Mouse (Mus musculus) bone marrow, adult 2 months (tissue): ENCODE measurements around the gene Atxn1. TPM values are rescaled to one million over a fixed set of nuclear protein-coding genes. Genes with fewer than 3 reads are reported as not detected.

Experiments used
- H3K27ac ChIP-seq: fragments of 200-500 bp; 2 replicates; pipeline ENCODE4 v1.5.1; 2012; ENCODE audit warnings: low read depth, mild to moderate bottlenecking, control low read depth, inconsistent platforms, low read length; ENCODE audit not compliant: control insufficient read depth, poor library complexity, insufficient read depth
- H3K4me1 ChIP-seq: fragments of 200-500 bp; 2 replicates; pipeline ENCODE4 v1.6.1; 2011; ENCODE audit warnings: low read length; ENCODE audit not compliant: control insufficient read depth, insufficient read depth
- H3K4me3 ChIP-seq: fragments of 200-500 bp; replicated peaks from 2 replicates; pipeline ENCODE3; 2011; ENCODE audit warnings: mild to moderate bottlenecking, low read depth, low read length, control low read depth; ENCODE audit not compliant: control insufficient read depth
- CTCF ChIP-seq: fragments of 200-500 bp; IDR thresholded peaks from 2 replicates; pipeline ENCODE4 v1.5.1; 2011; ENCODE audit warnings: low read length, control low read depth; ENCODE audit not compliant: control insufficient read depth, insufficient read depth
- POLR2A ChIP-seq: fragments of 200-500 bp; IDR thresholded peaks from 2 replicates; pipeline ENCODE4 v1.6.1; 2011; ENCODE audit warnings: low read depth, mild to moderate bottlenecking, control low read depth, low read length, borderline replicate concordance; ENCODE audit not compliant: control insufficient read depth
- WGBS: fragments of 180-500 bp; shearing (Covaris S2); methylation state at CpG from one replicate; pipeline ENCODE4 v1.1.7; 2018; 5-methylcytosine and 5-hydroxymethylcytosine counted together
- polyA plus RNA-seq: library from polyadenylated mRNA; stranded (reverse); fragments of >200 nt; gene quantifications from 2 replicates; pipeline ENCODE4 v1.2.4, GENCODE M21; 2011; ENCODE audit warnings: low replicate concordance; ENCODE audit not compliant: missing spikeins, insufficient read depth, insufficient read length

The Atxn1 gene
- polyA plus RNA-seq, 1 experiment = 5.8 TPM

DNA sequence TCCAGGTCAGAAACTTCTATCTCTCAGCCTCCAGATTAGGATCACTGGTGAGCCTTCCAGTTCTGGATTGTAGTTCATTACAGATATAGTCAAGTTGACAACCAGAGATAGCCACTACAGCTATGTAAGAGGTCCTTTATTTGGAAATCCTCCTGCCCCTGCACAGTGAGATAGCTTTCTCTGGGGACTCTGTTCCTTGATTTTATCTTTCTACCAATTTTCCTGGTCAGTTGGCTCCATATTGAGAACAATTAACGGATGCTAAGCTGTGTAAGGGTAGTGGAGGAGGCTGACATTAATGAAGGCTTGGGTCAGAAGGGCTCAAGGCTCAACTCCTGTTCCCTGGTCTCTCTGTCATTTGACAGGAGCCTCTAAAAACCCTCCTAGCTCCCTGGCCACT lies 335.1 kb downstream of the Atxn1 start:
- Histone ChIP-seq H3K27ac (no peak overlapping the region), H3K4me1 (no peaks in the 10 kb centered on the region), H3K4me3 (no peak overlapping the region)
- 84% methylated on average over 1 of the region's 1 CpGs for WGBS
- no peak for TF ChIP-seq POLR2A
- no peak for TF ChIP-seq CTCF

DNA sequence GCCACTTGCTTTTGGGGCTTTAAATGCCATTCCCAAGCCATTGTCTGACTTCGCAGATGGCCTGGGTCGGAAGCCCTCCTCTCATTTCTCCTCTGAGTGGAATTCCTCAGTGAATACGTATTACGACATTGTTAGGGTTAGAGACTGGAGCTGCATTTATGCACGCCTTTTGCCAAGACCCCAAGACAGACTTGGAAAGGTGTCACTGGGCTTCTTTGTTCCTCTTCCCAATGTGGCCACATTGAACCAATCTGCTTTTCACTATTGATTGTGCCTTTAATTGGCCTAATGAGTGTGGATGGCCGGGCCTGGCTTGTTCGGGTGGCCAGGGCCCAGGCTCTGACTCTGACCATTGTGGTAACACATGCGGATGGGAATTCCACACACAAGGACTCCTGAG lies 336.5 kb downstream of the Atxn1 start:
- WGBS = 91% methylated on average over 8 of the region's 8 CpGs
- H3K27ac ChIP-seq = no peak overlapping the region
- H3K4me3 ChIP-seq = no peak overlapping the region
- no peaks in the 10 kb centered on the region for H3K4me1 ChIP-seq
- no peak for TF ChIP-seq POLR2A
- TF ChIP-seq CTCF = no peak

DNA sequence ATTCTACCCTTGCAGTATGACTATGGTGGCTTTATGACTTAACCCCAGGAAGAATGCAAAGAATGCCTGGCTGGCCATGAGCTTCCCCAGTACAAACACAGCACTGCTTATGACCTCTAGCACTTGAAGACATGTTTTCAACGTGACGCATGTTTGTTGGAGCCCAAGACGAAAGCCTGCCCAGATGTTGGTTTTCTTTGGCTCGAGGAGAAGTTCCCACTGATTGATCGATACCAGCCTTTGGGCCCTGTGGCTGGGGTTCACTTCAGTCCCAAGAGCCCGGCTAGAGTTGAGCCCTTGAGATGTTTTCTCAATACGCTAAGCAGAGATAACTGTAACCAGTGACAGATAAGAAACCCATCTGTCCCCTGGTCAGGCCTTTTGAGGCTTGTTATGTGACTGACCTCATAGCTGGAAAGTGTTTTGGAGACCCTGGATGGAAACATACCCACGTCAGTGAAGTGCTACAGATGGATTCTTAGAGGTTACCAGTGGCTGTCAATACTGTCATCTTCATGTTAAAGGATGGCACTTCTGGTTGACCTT lies 337.5 kb downstream of the Atxn1 start:
- WGBS = 80% methylated on average over 8 of the region's 8 CpGs
- no peak overlapping the region for H3K27ac ChIP-seq
- TF ChIP-seq CTCF (no peak), POLR2A (no peak)
- no peaks in the 10 kb centered on the region for H3K4me1 ChIP-seq
- no peak overlapping the region for H3K4me3 ChIP-seq

DNA sequence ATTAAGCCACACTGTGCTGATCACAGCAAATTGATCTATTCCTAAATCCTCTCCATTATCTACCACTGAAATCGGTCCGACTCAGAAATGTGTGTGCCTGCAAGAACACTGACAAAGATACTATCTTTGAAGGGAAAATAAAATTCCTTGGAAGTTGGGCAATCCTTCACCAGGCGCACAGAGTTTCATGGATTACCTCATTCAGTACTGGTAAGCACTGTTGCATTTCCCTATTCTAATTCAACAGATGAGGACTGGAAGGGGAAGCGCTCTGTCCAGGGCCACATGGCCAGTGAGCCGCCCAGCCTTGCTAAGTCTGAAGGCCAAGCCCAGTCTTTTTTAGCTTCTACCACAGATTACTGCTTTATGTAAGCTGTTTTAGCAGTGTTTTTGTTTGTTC lies 339.1 kb downstream of the Atxn1 start:
- Histone ChIP-seq H3K4me1 (no peaks in the 10 kb centered on the region), H3K4me3 (no peak overlapping the region), H3K27ac (no peak overlapping the region)
- WGBS = 75% methylated on average over 5 of the region's 5 CpGs
- TF ChIP-seq POLR2A (no peak), CTCF (no peak)

DNA sequence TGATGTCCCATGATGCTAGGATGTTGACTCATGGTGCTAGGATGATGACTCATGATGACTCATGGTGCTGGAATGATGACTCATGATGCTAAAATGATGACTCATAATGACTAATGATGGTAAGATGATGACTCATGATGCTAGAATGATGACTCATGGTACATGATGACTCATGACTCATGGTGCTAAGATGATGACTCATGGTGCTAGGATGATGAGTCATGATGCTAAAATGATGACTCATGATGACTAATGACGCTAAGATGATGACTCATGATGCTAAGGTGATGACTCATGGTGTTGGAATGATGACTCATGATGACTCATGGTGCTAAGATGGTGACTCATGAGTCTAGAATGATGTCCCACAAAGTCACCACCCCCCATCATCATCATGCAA lies 341.0 kb downstream of the Atxn1 start:
- 73% methylated on average over 1 of the region's 1 CpGs for WGBS
- Histone ChIP-seq H3K4me3 (no peak overlapping the region), H3K27ac (no peak overlapping the region), H3K4me1 (no peaks in the 10 kb centered on the region; the same call in 1 of the 2 replicates)
- TF ChIP-seq CTCF (no peak), POLR2A (no peak)

DNA sequence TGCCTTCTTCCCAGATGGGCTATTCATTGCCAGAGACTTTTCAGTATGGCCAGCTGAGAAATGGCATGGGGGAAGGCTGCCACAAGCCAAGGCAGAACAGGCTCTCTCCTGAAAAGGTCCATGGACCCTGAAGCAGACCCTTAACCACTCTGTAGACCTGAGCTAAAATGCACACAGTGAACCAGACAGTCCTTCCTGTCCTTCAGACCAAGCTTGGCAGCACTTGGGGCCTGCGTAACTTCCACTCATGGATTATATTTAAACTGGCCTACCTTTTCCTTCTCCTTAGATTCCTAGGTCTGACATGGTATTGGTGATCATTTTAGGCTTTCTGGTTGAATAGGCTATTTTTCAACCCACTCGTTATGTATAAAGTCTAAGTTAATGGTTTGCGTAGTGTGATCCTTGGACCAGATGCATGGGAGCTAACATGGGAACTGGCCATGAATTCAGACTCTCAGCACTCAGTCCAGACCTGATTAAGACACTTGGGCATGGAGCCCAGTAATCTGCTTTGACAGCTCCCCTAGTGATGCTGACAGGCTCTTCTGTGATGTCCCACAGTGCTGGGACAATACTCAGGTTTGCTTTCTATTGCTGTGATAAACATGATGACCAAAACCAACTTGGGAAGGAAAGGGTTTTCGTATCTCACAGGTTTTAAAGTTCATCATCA lies 341.8 kb downstream of the Atxn1 start:
- WGBS = 88% methylated on average over 4 of the region's 4 CpGs
- H3K4me1 ChIP-seq = no peaks in the 10 kb centered on the region; the same call in 1 of the 2 replicates
- no peak overlapping the region for H3K27ac ChIP-seq
- no peak overlapping the region for H3K4me3 ChIP-seq
- TF ChIP-seq POLR2A (no peak), CTCF (no peak)

DNA sequence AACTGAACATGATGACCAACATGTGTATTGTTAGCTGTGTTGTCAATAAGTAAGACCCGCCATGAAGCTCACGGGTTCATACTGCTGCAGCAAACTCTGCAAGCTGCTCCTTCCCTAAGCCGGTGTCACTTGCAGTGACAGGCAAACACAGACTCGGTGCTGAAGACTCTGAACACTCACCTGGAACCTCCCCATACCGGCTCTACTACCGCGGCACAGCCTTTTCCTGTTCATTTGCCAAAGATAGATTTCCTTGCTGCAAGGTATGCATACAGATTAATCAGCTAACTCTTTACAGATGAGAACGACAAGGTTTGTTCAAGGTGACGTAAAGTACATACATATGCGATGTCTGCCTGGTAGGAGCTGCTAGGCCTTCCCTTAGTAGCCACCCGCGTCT lies 344.1 kb downstream of the Atxn1 start:
- Histone ChIP-seq H3K4me3 (no peak overlapping the region), H3K27ac (no peak overlapping the region), H3K4me1 (peaks cover 1% of the 10 kb centered on the region; the same call in 1 of the 2 replicates)
- TF ChIP-seq CTCF (no peak), POLR2A (no peak)
- 90% methylated on average over 12 of the region's 12 CpGs for WGBS

DNA sequence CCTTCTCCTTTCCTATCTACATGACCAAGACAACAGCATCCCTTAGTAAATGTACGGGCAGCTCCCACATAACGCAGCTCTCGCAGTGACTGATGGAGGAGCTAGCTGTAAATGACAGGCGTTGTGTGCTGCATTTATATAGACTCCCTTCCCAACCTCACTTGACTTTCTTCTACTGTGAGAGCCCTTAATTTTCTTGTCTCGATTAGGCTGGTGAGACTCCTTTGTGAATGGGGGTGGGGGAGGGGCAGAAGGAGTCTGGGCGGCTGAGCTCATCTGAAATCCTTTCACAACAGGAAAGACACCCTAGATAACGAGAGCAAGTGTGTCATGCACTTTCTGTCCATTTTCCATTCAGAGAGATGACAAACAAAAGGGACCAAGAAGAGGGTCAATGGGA lies 344.5 kb downstream of the Atxn1 start:
- peaks cover 1% of the 10 kb centered on the region; the same call in 1 of the 2 replicates for H3K4me1 ChIP-seq
- no peak for TF ChIP-seq POLR2A
- TF ChIP-seq CTCF = no peak
- no peak overlapping the region for H3K27ac ChIP-seq
- H3K4me3 ChIP-seq = no peak overlapping the region
- WGBS = 73% methylated on average over 7 of the region's 7 CpGs

DNA sequence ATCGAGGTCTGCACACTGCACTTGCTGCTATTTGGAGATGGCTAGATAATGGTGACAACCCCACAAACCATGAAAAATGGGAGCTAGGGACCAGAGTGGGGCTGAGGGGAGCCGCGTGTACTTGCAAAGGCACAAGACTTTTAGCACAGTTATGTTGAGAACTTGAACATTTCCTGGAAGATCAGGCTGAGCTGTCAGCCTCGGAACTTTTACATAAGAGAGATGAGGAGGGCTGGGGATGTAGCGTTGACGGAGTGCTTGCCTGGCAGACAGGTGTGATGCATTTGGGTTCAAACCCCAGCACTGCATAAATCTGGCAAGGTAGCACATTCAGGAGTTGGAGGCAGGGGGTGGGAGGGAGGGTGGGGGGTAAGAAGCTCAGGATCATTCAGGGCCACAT lies 346.8 kb downstream of the Atxn1 start:
- whole genome bisulfite sequencing = 75% methylated on average over 6 of the region's 6 CpGs
- no peak overlapping the region for H3K4me3 ChIP-seq
- H3K27ac ChIP-seq = no peak overlapping the region
- TF ChIP-seq POLR2A = no peak
- TF ChIP-seq CTCF = no peak
- peaks cover 1% of the 10 kb centered on the region; the same call in 1 of the 2 replicates for H3K4me1 ChIP-seq
